Mouse (Mus musculus) kidney, embryonic 14.5 days (tissue): Measurements from ENCODE around the gene Col20a1. TPM values are rescaled to one million over a fixed set of nuclear protein-coding genes. Genes with fewer than 3 reads are reported as not detected.

Experiments used
- ATAC-seq: fragments of 200-750 bp; cut with Nextera tagmentation; 2 replicates; pipeline ENCODE4 v1.8.0; 2017; ENCODE audit warnings: moderate number of reproducible peaks, mild to moderate bottlenecking, moderate TSS enrichment, moderate library complexity; ENCODE audit not compliant: low FRiP score, low TSS enrichment
- H3K27ac ChIP-seq: fragments of 300-500 bp; sonication (generic); 2 replicates; pipeline ENCODE4 v1.5.1; 2014; ENCODE audit warnings: low read depth, mild to moderate bottlenecking, low read length, moderate library complexity, mixed read lengths
- H3K27me3 ChIP-seq: fragments of 300-500 bp; sonication (generic); 2 replicates; pipeline ENCODE4 v1.6.1; 2014; ENCODE audit warnings: mild to moderate bottlenecking, low read length; ENCODE audit not compliant: control insufficient read depth, insufficient read depth
- H3K36me3 ChIP-seq: fragments of 300-500 bp; sonication (generic); 2 replicates; pipeline ENCODE4 v1.6.1; 2014; ENCODE audit warnings: low read length, mixed read lengths; ENCODE audit not compliant: control insufficient read depth, insufficient read depth
- H3K4me1 ChIP-seq: fragments of 300-500 bp; sonication (generic); 2 replicates; pipeline ENCODE4 v1.6.1; 2014; ENCODE audit warnings: low read length, mixed read lengths; ENCODE audit not compliant: control insufficient read depth, insufficient read depth
- H3K4me2 ChIP-seq: fragments of 300-500 bp; sonication (generic); replicated peaks from 2 replicates; pipeline ENCODE4 v1.6.1; 2014; ENCODE audit warnings: low read depth, mild to moderate bottlenecking, low read length
- H3K4me3 ChIP-seq: fragments of 300-500 bp; sonication (generic); 2 replicates; pipeline ENCODE4 v1.5.1; 2014; ENCODE audit warnings: mild to moderate bottlenecking, low read length
- H3K9ac ChIP-seq: fragments of 300-500 bp; sonication (generic); 2 replicates; pipeline ENCODE4 v1.6.1; 2014; ENCODE audit warnings: low read depth, mild to moderate bottlenecking, low read length, moderate library complexity
- H3K9me3 ChIP-seq: fragments of 300-500 bp; sonication (generic); 2 replicates; pipeline ENCODE4 v1.6.1; 2016; ENCODE audit warnings: low read length; ENCODE audit not compliant: control insufficient read depth
- WGBS: fragments of 180-500 bp; shearing (Covaris S2); extraction: QIAGEN DNeasy Blood & Tissue Kit; methylation state at CpG from one replicate; pipeline ENCODE4 v1.1.7; 2014; 5-methylcytosine and 5-hydroxymethylcytosine counted together
- polyA plus RNA-seq: library from polyadenylated mRNA; unstranded; fragments of >200 nt; fragmentation: Nextera tagmentation; extraction: Ambion mirVana; gene quantifications from 2 replicates; pipeline ENCODE4 v1.2.1, GENCODE M21; 2014

Gene Col20a1
- polyA plus RNA-seq, 1 experiment from 2014 or later, result 0.50 TPM

GRCm38 (mm10) chr2:180988347-180988913, 2.1 kb downstream of the Col20a1 start:
- H3K4me1 ChIP-seq, result no peaks in the 10 kb centered on the region
- no peak overlapping the region for H3K4me2 ChIP-seq
- H3K27ac ChIP-seq, result no peak overlapping the region
- H3K9ac ChIP-seq, result no peak overlapping the region
- WGBS, result 75% methylated on average over 3 of the region's 3 CpGs
- no peak for ATAC-seq
- no peaks in the 10 kb centered on the region; the same call in 1 of the 2 replicates for H3K36me3 ChIP-seq
- H3K4me3 ChIP-seq, result no peak overlapping the region
- no peaks in the 10 kb centered on the region for H3K27me3 ChIP-seq
- no peaks in the 10 kb centered on the region for H3K9me3 ChIP-seq

- no peaks in the 10 kb centered on the region for H3K27me3 ChIP-seq
- no peaks in the 10 kb centered on the region for H3K9me3 ChIP-seq
- H3K4me1 ChIP-seq, result no peaks in the 10 kb centered on the region
- H3K4me2 ChIP-seq, result no peak overlapping the region
- WGBS, result 71% methylated on average over 1 of the region's 1 CpGs
- H3K27ac ChIP-seq, result no peak overlapping the region
- ATAC-seq, result no peak
- H3K9ac ChIP-seq, result no peak overlapping the region
- H3K4me3 ChIP-seq, result no peak overlapping the region
- H3K36me3 ChIP-seq, result no peaks in the 10 kb centered on the region
Measured at GRCm38 (mm10) chr2:180988948-180989347, 2.6 kb downstream of the Col20a1 start.

GRCm38 (mm10) chr2:180990347-180990746, 4.0 kb downstream of the Col20a1 start:
- Histone ChIP-seq H3K4me1 (no peaks in the 10 kb centered on the region), H3K27ac (no peak overlapping the region), H3K9me3 (no peaks in the 10 kb centered on the region), H3K4me2 (no peak overlapping the region), H3K36me3 (no peaks in the 10 kb centered on the region), H3K9ac (no peak overlapping the region), H3K4me3 (no peak overlapping the region), H3K27me3 (no peaks in the 10 kb centered on the region)
- 73% methylated on average over 4 of the region's 4 CpGs for WGBS
- ATAC-seq, result no peak

GRCm38 (mm10) chr2:180994360-180994759, 8.0 kb downstream of the Col20a1 start:
- no peak overlapping the region for H3K4me3 ChIP-seq
- no peaks in the 10 kb centered on the region for H3K36me3 ChIP-seq
- no peak overlapping the region for H3K27ac ChIP-seq
- H3K9ac ChIP-seq, result no peak overlapping the region
- no peak for ATAC-seq
- H3K9me3 ChIP-seq, result no peaks in the 10 kb centered on the region
- no peak overlapping the region for H3K4me2 ChIP-seq
- 63% methylated on average over 2 of the region's 2 CpGs for WGBS
- no peaks in the 10 kb centered on the region for H3K27me3 ChIP-seq
- H3K4me1 ChIP-seq, result no peaks in the 10 kb centered on the region

GRCm38 (mm10) chr2:180995457-180995856, 9.1 kb downstream of the Col20a1 start:
- 0 out of 2 replicates have a peak, but pooled peaks have one; percentile 28 for ATAC-seq
- Histone ChIP-seq H3K4me2 (no peak overlapping the region), H3K4me3 (no peak overlapping the region), H3K4me1 (no peaks in the 10 kb centered on the region), H3K27me3 (no peaks in the 10 kb centered on the region), H3K36me3 (no peaks in the 10 kb centered on the region), H3K9me3 (no peaks in the 10 kb centered on the region), H3K9ac (no peak overlapping the region), H3K27ac (no peak overlapping the region)
- 88% methylated on average over 4 of the region's 4 CpGs for WGBS

GRCm38 (mm10) chr2:180996436-180996835, 10.1 kb downstream of the Col20a1 start:
- ATAC-seq, result peak; percentile 64; the same call in 1 of the 2 replicates
- WGBS, result 18% methylated on average over 5 of the region's 5 CpGs
- Histone ChIP-seq H3K4me1 (no peaks in the 10 kb centered on the region), H3K27ac (no peak overlapping the region), H3K36me3 (no peaks in the 10 kb centered on the region), H3K9me3 (no peaks in the 10 kb centered on the region), H3K9ac (no peak overlapping the region), H3K27me3 (no peaks in the 10 kb centered on the region), H3K4me2 (no peak overlapping the region), H3K4me3 (no peak overlapping the region)

GRCm38 (mm10) chr2:180996905-180997304, 10.6 kb downstream of the Col20a1 start:
- Histone ChIP-seq H3K27me3 (no peaks in the 10 kb centered on the region), H3K4me1 (no peaks in the 10 kb centered on the region), H3K36me3 (no peaks in the 10 kb centered on the region), H3K27ac (no peak overlapping the region), H3K9ac (no peak overlapping the region), H3K9me3 (no peaks in the 10 kb centered on the region), H3K4me3 (no peak overlapping the region), H3K4me2 (no peak overlapping the region)
- 77% methylated on average over 3 of the region's 3 CpGs for WGBS
- ATAC-seq, result no peak

- Histone ChIP-seq H3K4me1 (0 out of 2 replicates have a peak, but pooled peaks cover 4% of the 10 kb centered on the region), H3K27ac (no peak overlapping the region), H3K4me2 (no peak overlapping the region), H3K9ac (no peak overlapping the region), H3K9me3 (no peaks in the 10 kb centered on the region), H3K36me3 (no peaks in the 10 kb centered on the region), H3K4me3 (no peak overlapping the region), H3K27me3 (no peaks in the 10 kb centered on the region)
- ATAC-seq, result peak; percentile 61; the same call in 1 of the 2 replicates
- 23% methylated on average over 4 of the region's 4 CpGs for WGBS
Measured at GRCm38 (mm10) chr2:181007054-181007453, 20.7 kb downstream of the Col20a1 start.

- Histone ChIP-seq H3K36me3 (no peaks in the 10 kb centered on the region), H3K4me3 (no peak overlapping the region), H3K4me1 (0 out of 2 replicates have a peak, but pooled peaks cover 4% of the 10 kb centered on the region), H3K4me2 (no peak overlapping the region), H3K27ac (no peak overlapping the region), H3K9me3 (no peaks in the 10 kb centered on the region), H3K27me3 (no peaks in the 10 kb centered on the region), H3K9ac (no peak overlapping the region)
- 30% methylated on average over 5 of the region's 5 CpGs for WGBS
- peak; percentile 61; the same call in 1 of the 2 replicates for ATAC-seq
Measured at GRCm38 (mm10) chr2:181008339-181008738, 22.0 kb downstream of the Col20a1 start.
